Mouse (Mus musculus): Measurements from ENCODE around the gene Plxnb3. TPM values are rescaled to one million over a fixed set of nuclear protein-coding genes. Genes with fewer than 3 reads are reported as not detected.

The Plxnb3 gene
- 0.33 and 0.46 TPM in 2 replicates for polyA plus RNA-seq (2015; fragmentation: Nextera tagmentation; extraction: Ambion mirVana)

DNA sequence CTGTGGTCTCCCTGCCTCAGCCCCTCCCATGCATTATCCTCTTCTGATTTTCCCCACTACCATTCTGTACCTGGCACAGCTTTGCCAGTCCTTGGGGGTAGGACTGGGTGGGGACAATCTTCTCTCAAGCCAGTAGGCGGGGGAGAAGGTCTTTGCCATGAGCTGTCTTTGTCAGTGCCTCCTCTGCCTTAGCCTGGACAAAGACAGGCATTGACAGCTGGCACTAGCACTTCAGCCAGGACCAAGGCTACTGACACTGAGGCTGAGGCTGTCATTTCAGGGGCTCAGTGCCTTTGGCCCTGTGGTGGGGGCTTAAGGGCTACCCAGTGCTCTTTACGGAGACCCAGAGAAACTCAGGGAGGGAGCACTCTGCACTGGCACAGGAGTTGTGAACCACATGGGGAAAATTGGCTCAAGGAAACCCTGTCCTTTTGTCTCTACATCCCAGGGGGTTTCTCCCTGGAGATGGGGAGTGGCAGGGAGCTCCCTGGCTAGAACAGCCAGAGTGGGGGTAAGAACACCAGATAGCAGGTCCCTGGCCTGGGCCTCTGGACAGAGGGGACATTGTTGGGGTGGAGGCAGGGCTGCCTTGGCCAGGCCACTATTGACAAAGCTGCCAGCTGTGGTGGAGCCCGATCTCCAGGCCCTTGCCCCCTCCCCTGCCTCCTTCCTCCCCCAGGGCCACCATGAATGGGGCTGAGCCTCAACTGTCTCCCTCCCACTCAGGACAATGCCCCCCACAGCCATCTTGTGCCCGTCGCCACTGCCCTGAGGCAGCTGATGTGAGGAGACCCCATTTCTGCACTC, at the start of gene Plxnb3:
Plxnb3 (plus strand) TSS at position 757 of the 807 bp plus-strand sequence.
- H3K9me3 ChIP-seq (ENCODE audit: control insufficient read depth, low read length), result no peaks in the 10 kb centered on the region
- no peak within 1 kb of the TSS for H3K9ac ChIP-seq (ENCODE audit: low read depth, low read length)
- H3K27me3 ChIP-seq (replicated peaks; ENCODE audit: control insufficient read depth, insufficient read depth, low read length), result no peaks in the 10 kb centered on the region; the same call in 1 of the 2 replicates
- H3K4me1 ChIP-seq (ENCODE audit: control insufficient read depth, insufficient read depth, low read length), result no peaks in the 10 kb centered on the region
- H3K4me2 ChIP-seq (ENCODE audit: low read depth, low read length), result no peak within 1 kb of the TSS
- no peak within 1 kb of the TSS for H3K27ac ChIP-seq (ENCODE audit: low read length)
- WGBS, result 64% methylated on average over 5 of the region's 5 CpGs
- ATAC-seq, result no peak
- no peak within 1 kb of the TSS for H3K4me3 ChIP-seq (ENCODE audit: low read length)
- no peaks in the 10 kb centered on the region for H3K36me3 ChIP-seq (ENCODE audit: control insufficient read depth, insufficient read depth, low read length)

DNA sequence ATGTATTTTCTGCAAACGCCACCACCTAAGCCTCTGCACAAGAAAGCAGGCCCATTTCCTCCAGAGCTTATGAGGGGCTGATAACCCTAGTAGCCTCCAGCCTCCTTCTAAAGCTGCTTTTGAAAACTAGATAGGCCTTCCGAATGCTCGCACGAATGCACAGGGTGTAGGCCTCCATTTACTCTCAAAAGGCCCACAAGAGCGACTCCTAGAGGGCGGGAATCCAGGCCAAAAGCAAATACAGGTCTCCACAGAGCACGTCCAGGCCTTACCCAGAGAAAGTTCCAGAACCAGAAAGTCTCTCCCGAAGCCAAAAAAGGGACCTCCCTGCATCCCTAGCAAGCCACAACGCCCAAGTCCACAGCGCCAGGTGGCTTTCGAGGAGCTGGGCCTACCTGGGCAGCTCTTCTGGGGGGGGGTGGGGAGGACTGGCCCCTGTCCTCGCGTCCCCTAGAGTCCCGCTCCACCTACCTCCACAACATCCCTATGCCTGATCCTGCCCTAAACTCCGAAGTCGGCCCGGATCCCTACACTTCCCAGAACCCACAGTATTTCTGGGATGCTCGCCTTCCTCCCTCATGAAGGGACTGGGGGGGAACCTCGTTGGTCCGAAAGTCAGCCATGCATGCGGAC, 41.3 kb upstream of the Plxnb3 start:
- peak; percentile 44 for ATAC-seq
- Histone ChIP-seq H3K4me3 (ENCODE audit: low read length) (peak overlapping the region; percentile 63), H3K4me2 (ENCODE audit: low read depth, low read length) (peak overlapping the region; percentile 58), H3K36me3 (ENCODE audit: control insufficient read depth, insufficient read depth, low read length) (no peaks in the 10 kb centered on the region), H3K9me3 (ENCODE audit: control insufficient read depth, low read length) (no peaks in the 10 kb centered on the region), H3K4me1 (ENCODE audit: control insufficient read depth, insufficient read depth, low read length) (peaks cover 21% of the 10 kb centered on the region), H3K27ac (ENCODE audit: low read length) (peak overlapping the region; percentile 74), H3K9ac (ENCODE audit: low read depth, low read length) (peak overlapping the region; percentile 77), H3K27me3 (replicated peaks; ENCODE audit: control insufficient read depth, insufficient read depth, low read length) (no peaks in the 10 kb centered on the region)
- WGBS, result 25% methylated on average over 21 of the region's 21 CpGs

DNA sequence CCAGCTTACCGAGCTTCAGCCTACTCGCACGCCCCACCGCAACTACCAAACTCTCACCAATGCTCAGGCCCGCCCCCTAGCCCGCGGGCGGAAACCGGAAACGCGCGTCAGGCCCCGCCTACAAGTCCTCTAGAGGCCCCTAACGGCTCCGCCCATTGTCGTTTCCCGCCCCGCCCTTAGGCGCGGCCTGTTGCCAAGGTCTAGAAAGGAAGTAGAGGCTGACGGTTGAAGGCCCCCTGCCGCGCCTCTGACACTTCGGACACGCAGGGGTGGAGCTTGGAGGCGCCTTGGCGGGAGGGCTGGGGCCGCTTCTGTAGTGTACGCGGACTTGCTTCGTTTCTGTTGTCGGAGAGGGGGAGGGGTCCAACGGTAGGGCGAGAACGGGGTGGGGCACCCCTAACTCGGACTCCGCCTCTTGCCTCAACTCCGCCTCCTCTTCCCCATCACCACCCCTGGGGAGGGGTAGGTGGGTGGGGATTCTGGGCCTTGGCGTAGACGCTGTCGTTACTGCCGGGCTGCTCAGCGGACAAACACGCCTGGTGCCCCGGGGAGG, 40.7 kb upstream of the Plxnb3 start, which contains the start of the genes Bcap31 and Abcd1:
Bcap31 (minus strand) TSS at position 67 of the 553 bp plus-strand sequence.
Abcd1 (plus strand) TSS at position 489 of the 553 bp plus-strand sequence.
- peak; percentile 94 for ATAC-seq
- no peaks in the 10 kb centered on the region for H3K36me3 ChIP-seq (ENCODE audit: control insufficient read depth, insufficient read depth, low read length)
- H3K27ac ChIP-seq (ENCODE audit: low read length), result peak within 1 kb of the TSS; percentile 90
- H3K4me3 ChIP-seq (ENCODE audit: low read length), result peak within 1 kb of the TSS; percentile 63
- no peaks in the 10 kb centered on the region for H3K9me3 ChIP-seq (ENCODE audit: control insufficient read depth, low read length)
- peak within 1 kb of the TSS; percentile 77 for H3K9ac ChIP-seq (ENCODE audit: low read depth, low read length)
- peak within 1 kb of the TSS; percentile 73 for H3K4me2 ChIP-seq (ENCODE audit: low read depth, low read length)
- H3K4me1 ChIP-seq (ENCODE audit: control insufficient read depth, insufficient read depth, low read length), result peaks cover 21% of the 10 kb centered on the region
- 25% methylated on average over 42 of the region's 45 CpGs for WGBS
- no peaks in the 10 kb centered on the region for H3K27me3 ChIP-seq (replicated peaks; ENCODE audit: control insufficient read depth, insufficient read depth, low read length)

DNA sequence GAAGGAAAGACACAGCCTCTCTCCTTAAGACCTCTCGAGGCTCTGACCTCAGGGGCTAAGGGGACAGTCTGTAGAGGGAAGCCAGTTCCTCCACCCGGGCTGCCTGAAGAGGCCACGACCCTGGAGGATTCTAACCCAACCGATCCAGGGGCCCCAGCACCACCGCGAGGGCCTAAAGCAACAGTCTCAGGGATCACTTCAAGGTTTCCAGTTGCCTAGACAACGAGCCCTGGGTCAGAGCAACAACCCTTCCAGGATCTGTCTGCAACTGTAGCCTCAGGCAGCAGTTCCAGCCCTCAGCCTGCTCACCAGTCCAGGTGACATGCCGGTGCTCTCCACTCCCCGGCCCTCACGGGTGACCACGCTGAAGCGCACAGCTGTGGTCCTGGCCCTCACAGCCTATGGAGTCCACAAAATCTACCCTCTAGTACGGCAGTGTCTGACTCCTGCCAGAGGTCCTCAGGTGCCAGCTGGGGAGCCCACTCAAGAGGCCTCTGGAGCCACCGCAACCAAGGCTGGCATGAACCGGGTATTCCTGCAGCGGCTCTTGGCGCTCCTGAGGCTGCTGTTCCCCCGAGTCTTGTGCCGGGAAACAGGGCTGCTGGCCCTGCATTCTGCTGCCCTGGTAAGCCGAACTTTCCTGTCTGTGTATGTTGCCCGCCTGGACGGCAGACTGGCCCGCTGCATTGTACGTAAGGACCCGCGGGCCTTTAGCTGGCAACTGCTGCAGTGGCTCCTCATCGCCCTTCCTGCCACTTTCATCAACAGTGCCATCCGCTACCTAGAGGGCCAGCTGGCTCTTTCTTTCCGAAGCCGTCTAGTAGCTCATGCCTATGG, 40.0 kb upstream of the Plxnb3 start:
- Histone ChIP-seq H3K4me2 (ENCODE audit: low read depth, low read length) (peak overlapping the region; percentile 73), H3K27me3 (replicated peaks; ENCODE audit: control insufficient read depth, insufficient read depth, low read length) (no peaks in the 10 kb centered on the region), H3K4me1 (ENCODE audit: control insufficient read depth, insufficient read depth, low read length) (peaks cover 21% of the 10 kb centered on the region), H3K9ac (ENCODE audit: low read depth, low read length) (peak overlapping the region; percentile 60), H3K36me3 (ENCODE audit: control insufficient read depth, insufficient read depth, low read length) (no peaks in the 10 kb centered on the region), H3K27ac (ENCODE audit: low read length) (peak overlapping the region; percentile 90), H3K4me3 (ENCODE audit: low read length) (peak overlapping the region; percentile 63), H3K9me3 (ENCODE audit: control insufficient read depth, low read length) (no peaks in the 10 kb centered on the region)
- 29% methylated on average over 30 of the region's 30 CpGs for WGBS
- ATAC-seq, result no peak; the same call in 1 of the 2 replicates

DNA sequence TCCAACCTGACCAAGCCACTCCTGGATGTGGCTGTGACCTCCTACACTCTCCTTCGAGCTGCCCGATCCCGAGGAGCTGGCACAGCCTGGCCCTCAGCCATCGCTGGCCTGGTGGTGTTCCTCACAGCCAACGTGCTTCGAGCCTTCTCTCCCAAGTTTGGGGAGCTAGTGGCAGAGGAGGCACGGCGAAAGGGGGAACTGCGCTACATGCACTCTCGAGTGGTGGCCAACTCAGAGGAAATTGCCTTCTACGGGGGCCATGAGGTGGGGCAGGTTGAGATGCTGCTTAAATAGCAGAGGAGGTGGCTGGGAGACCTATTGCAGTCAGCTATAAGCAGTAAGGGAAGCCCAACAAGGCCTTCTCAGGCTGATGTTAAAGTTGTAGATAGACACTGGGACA, 39.2 kb upstream of the Plxnb3 start:
- WGBS, result 59% methylated on average over 11 of the region's 11 CpGs
- Histone ChIP-seq H3K27ac (ENCODE audit: low read length) (no peak overlapping the region; the same call in 1 of the 2 replicates), H3K4me3 (ENCODE audit: low read length) (peak overlapping the region; percentile 63), H3K36me3 (ENCODE audit: control insufficient read depth, insufficient read depth, low read length) (no peaks in the 10 kb centered on the region), H3K9ac (ENCODE audit: low read depth, low read length) (peak overlapping the region; percentile 60), H3K4me2 (ENCODE audit: low read depth, low read length) (peak overlapping the region; percentile 73), H3K4me1 (ENCODE audit: control insufficient read depth, insufficient read depth, low read length) (peaks cover 21% of the 10 kb centered on the region), H3K27me3 (replicated peaks; ENCODE audit: control insufficient read depth, insufficient read depth, low read length) (no peaks in the 10 kb centered on the region), H3K9me3 (ENCODE audit: control insufficient read depth, low read length) (no peaks in the 10 kb centered on the region)
- ATAC-seq, result no peak

DNA sequence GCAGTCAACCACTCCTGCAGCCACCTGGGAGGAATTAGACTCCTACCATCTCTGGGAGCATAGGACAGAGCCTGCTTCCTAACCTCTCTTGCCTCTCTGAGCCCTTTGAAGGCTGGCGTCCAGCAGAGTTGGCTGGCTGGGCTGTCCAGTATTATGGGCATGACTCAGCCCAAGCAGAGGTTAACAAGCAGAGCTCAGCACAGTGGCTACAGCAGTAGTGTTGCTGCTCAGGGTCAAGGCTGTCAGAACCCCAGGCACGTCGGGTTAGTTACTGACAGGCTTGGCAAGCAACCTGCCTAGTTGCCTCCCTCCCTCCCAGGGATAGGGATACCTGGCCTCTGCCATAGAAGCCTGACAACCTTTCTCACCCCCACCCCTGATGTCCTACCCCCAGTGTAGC, 38.6 kb upstream of the Plxnb3 start:
- peak overlapping the region; percentile 63 for H3K27ac ChIP-seq (ENCODE audit: low read length)
- H3K4me2 ChIP-seq (ENCODE audit: low read depth, low read length), result peak overlapping the region; percentile 42
- H3K36me3 ChIP-seq (ENCODE audit: control insufficient read depth, insufficient read depth, low read length), result no peaks in the 10 kb centered on the region
- peaks cover 21% of the 10 kb centered on the region for H3K4me1 ChIP-seq (ENCODE audit: control insufficient read depth, insufficient read depth, low read length)
- 48% methylated on average over 3 of the region's 3 CpGs for whole genome bisulfite sequencing
- peak overlapping the region; percentile 63 for H3K4me3 ChIP-seq (ENCODE audit: low read length)
- no peaks in the 10 kb centered on the region for H3K27me3 ChIP-seq (replicated peaks; ENCODE audit: control insufficient read depth, insufficient read depth, low read length)
- no peaks in the 10 kb centered on the region for H3K9me3 ChIP-seq (ENCODE audit: control insufficient read depth, low read length)
- H3K9ac ChIP-seq (ENCODE audit: low read depth, low read length), result peak overlapping the region; percentile 45
- ATAC-seq, result no peak

DNA sequence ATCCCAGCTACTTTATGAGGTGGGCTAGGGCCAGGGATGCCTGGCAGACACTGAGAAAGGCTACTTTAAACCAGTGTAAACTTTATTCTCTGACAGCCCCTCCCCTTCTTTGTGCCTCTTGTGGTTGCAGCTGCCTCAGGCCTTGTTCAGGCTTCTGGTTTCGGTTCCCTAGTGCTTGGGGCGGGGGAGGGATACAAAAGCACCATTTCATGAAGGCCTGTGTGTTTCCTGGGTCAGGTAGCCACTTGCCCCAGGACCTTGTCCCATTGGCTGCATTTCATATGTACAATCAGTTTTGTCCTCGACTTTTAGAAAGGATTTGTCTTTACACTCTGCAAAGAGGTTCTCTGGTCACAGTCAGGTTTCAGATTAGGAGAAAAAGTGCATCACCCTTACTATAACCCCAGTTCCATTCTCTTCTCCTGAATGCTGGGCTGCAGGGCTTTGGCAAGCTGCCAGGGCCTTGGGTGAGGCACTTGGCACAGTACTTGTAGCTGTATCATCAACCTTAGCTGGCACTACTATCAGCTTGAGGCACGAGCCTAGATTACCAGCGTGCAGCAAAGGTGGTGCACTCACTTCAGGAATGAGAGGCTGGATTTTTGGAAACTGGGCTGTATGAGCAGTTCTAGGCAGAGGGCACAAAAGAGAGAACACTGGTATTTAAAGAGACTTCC, 38.1 kb upstream of the Plxnb3 start:
- peak overlapping the region; percentile 42 for H3K4me2 ChIP-seq (ENCODE audit: low read depth, low read length)
- H3K4me1 ChIP-seq (ENCODE audit: control insufficient read depth, insufficient read depth, low read length), result peaks cover 21% of the 10 kb centered on the region
- peak overlapping the region; percentile 63; the same call in 1 of the 2 replicates for H3K4me3 ChIP-seq (ENCODE audit: low read length)
- H3K36me3 ChIP-seq (ENCODE audit: control insufficient read depth, insufficient read depth, low read length), result no peaks in the 10 kb centered on the region
- no peaks in the 10 kb centered on the region for H3K27me3 ChIP-seq (replicated peaks; ENCODE audit: control insufficient read depth, insufficient read depth, low read length)
- H3K9ac ChIP-seq (ENCODE audit: low read depth, low read length), result peak overlapping the region; percentile 45
- 33% methylated on average over 5 of the region's 5 CpGs for WGBS
- peak overlapping the region; percentile 63 for H3K27ac ChIP-seq (ENCODE audit: low read length)
- no peaks in the 10 kb centered on the region for H3K9me3 ChIP-seq (ENCODE audit: control insufficient read depth, low read length)
- no peak for ATAC-seq

DNA sequence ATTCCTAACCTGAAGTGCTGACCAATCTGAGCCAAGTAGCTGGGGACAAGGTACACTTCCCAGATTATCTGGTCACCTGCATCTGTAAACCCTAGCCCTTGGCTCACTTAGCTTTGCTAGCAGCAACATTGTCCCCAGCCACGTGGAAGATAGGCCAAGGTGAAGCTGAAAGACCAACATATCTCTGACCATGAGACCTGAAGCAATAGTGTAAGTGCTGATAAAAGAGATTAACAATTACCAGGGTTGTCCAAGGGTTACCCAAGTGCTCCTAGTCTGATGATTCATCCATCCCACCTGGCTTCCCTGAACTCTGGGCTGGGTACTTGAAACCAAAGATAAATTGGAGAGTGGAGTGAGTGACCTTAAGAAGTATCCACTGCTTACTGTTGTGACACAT, 26.0 kb upstream of the Plxnb3 start:
- Histone ChIP-seq H3K4me2 (ENCODE audit: low read depth, low read length) (no peak overlapping the region), H3K27ac (ENCODE audit: low read length) (no peak overlapping the region; the same call in 1 of the 2 replicates), H3K4me3 (ENCODE audit: low read length) (no peak overlapping the region), H3K27me3 (replicated peaks; ENCODE audit: control insufficient read depth, insufficient read depth, low read length) (no peaks in the 10 kb centered on the region), H3K4me1 (ENCODE audit: control insufficient read depth, insufficient read depth, low read length) (no peaks in the 10 kb centered on the region), H3K36me3 (ENCODE audit: control insufficient read depth, insufficient read depth, low read length) (no peaks in the 10 kb centered on the region), H3K9me3 (ENCODE audit: control insufficient read depth, low read length) (no peaks in the 10 kb centered on the region), H3K9ac (ENCODE audit: low read depth, low read length) (no peak overlapping the region)
- WGBS, result 63% methylated on average over 1 of the region's 1 CpGs
- peak; percentile 93 for ATAC-seq

All from intestine, embryonic 16.5 days (tissue).